Mouse (Mus musculus) thymus, adult 18-20 months (tissue): ENCODE data around the gene Srsf12.

Experiments used
- DNase-seq, 2 experiments: peaks; one replicate each; pipeline ENCODE4 v3.0.0; 2022; ENCODE audit warnings: mixed read lengths in 2 of 2

Gene Srsf12

DNA sequence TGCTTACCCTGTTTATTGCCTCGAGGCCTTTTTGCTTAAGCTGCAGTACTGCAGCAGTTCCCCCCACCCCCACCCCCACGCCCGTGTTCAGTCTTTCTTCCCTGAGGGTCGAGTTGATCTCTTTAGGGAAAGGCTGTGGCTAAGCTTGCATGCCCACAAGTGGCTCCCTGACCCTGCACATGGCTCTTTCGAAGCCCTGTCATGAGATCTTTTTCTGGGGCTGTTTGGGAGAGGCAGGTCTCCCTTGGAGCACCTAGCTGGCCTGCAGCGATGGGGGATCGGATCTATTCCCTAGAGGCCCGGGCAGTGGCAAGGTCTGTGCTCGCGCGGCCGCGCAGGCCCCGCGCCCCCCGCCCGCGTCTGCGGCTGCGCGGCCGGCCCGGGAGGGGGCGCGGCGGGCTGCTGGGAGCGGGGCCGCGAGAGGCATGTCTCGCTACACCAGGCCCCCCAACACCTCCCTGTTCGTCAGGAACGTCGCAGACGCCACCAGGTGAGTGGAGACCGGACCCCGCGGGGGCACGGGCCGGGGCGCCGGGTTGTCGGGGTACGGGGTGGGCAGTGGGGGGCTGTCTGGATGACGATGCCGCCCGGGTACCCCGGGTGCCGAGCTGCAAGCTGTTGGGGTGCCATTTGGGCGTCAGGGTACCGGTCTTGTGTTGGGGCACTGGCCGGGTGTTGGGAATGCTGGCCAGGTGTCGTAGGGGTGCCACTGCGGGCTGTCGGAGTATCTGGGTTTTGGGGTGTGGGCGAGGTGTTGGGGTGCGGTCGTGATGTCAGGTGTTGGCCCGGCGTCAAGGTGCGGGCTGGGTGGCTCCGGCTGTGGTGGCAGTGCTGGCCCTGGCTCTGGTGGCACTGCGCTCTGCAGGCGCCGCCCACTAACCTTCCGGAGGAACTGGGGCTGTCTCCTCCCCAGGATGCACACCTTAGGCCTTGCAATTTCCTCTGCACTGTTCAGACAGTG, at the start of gene Srsf12:
Gene Srsf12 (plus strand): TSS at position 111 of the 961 bp plus-strand sequence.
- peak; percentile 21 to 41 for DNase-seq

DNA sequence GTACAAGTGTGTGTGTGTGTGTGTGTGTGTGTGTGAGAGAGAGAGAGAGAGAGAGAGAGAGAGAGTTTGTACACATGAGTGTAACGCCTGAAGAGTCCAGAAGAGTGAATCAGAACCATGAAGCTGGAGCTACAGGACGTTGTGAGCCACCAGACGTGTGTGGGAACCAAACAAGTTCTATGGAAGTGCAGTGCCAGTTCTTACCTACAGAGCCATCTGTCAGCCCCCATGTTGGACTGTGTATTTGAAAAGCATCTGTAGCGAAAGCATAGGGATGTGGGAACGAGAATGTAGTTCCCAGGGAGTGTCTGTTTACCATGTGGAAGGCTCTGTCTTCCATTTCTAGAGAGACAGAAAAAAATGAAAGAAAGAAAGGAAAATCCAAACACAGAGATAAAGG, 25.3 kb upstream of the Srsf12 start:
- DNase-seq, result no peak

DNA sequence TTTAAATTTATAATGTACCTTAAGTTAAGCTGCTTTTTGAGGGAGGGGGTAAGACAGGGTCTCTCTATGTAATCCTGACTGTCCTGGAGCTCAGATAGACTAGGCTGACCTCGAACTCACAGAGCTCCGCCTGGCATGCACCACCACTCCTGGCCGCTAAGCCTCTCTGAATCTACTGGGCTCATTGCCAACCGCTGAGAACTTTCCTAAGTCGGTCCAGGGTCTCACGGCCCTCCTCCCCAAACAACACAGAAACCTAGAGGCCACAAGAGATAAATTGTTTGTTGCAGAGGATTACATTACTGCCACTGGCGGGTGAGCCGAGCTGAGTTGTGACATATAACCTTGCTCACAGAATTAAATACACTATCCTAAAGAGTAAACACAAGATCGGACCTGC, 20.6 kb upstream of the Srsf12 start:
- no peak for DNase-seq

DNA sequence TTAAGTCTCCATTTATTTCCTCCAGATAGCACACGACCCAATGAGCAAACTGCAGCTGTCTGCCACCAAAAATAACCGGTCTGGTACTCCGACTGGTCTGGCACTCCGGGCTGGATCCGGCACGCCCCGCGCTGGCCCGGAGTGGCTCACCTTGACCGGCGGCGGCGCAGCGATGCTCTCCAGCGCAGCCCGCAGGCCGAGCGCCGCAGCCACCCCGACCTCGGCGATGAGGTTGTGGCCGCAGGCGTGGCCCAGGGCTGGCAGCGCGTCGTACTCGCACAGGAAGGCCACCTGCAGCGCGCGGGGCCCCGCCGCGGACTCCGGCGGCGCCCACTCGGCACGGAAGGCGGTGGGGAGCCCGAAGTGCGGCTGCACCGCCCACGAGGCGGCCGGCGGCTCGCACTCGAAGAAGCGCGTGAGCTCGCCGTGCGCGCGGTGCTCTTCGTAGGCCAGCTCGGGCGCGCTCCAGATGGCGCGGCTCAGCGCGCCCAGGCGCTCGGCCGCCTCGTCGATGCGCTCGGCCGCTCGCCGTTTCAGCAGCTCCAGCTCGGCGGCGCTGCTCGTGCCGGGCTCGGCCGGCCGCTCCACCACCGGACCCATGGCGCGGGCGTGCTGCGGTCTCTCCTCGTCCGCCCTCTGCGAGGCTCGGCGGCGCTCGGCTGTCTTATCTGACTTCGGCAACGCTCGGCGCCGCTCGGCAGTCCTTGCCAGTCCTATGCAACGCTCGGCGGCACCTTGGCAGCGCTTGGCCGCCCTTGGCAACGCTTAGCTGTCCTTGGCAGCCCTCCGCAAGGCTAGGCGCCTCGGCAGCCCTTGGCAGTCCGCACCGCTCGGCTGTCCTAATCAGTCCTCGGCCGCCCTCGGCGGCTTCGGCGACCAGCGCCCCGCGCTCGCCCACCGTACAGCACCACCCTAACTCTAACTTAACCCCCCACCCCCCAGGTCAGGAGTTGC, 19.7 kb upstream of the Srsf12 start:
- DNase-seq, result peak; percentile 24 to 29

DNA sequence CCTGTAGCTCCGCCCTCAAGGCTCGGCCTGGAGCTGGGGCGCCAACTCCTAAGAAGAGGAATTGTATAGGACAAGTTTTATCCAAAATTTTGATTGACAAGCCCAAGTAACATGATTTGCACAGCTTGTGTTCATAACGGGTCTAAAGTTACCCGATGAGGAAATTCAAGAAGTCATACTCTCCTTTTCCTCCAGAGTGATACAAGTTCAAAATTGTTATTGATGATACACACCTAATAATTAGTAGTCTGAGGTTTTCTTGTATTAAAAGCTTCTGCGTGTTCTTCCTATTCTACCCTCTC, 19.1 kb upstream of the Srsf12 start, which contains the start of gene Pm20d2:
Gene Pm20d2 (minus strand): TSS at position 3 of the 302 bp plus-strand sequence.
- DNase-seq, result no peak

DNA sequence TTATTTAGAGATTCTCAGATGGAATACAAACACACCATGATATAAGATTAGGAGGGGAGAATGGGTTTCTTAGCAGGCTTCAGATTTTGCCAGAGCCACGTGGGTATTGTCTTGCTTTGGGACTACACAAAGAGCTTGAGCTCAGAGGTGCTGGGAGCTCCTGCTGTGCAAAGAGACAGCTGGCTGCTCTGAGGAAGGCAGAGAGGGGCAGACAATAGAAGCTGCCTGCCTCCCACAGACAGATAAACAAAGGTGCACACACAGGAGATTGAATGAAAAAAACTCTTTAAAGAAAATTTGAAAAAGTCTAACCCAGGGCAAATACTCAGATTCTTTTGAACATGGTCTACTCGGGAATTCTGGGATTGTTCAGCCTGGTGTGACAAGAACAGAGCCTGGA, 10.7 kb upstream of the Srsf12 start:
- no peak for DNase-seq

DNA sequence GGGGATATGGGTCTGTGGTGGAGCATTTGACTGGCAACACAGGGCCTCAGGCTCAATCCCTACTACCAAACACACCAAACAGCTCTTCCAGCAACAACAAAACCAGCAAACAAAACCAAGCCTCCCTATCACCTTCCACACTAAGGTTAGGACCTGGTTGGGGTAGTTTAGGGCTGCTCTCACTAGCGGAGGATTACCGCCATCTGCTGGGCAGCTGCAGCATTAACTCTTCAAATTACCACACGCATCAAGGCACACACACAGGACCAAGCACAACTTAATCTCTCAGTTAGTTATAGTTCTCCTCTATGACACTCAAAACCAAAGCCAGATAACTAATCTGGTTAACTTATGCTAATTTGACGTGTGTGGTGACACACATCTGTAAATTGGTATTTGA, 4.1 kb upstream of the Srsf12 start:
- DNase-seq, result peak in 1 of 2 experiments; percentile 10

DNA sequence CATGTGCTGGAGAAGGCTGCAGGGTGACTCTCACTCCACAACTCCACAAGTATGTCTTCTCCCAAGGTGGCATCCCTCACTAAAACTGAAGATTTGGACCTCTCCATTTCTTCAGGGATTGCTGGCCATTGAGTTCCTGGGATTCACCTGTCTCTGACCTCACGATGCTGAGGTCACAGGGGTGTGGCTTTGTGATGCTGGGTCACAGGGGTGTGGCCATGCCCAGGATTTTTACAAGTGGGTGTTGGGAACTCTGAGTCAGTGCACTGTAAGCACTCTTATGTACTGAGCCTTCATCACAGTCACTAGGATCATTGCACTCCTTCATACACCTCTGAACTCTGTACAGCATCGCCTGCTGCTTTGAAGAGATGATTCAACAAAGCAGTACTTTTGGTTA, 1.2 kb upstream of the Srsf12 start:
- no peak for DNase-seq

DNA sequence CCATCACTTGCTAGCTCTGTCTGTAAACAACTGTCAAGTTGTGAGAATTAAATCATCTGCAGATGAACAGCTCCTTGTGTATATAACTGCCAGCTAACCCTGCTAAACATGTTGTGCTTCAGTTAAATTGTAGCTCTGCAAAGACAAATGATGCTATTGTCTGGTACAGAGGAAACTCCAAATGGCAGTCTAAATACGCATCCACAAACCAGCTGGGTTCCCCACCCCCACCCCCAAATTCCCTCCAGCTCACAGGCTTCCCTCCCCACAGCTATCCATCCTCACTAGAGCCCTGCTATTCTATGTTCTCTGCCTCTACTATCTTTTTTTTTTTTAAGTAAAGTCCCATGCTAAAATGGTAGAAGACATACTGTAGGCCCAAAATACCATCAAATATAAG, 13.1 kb downstream of the Srsf12 start:
- no peak for DNase-seq

DNA sequence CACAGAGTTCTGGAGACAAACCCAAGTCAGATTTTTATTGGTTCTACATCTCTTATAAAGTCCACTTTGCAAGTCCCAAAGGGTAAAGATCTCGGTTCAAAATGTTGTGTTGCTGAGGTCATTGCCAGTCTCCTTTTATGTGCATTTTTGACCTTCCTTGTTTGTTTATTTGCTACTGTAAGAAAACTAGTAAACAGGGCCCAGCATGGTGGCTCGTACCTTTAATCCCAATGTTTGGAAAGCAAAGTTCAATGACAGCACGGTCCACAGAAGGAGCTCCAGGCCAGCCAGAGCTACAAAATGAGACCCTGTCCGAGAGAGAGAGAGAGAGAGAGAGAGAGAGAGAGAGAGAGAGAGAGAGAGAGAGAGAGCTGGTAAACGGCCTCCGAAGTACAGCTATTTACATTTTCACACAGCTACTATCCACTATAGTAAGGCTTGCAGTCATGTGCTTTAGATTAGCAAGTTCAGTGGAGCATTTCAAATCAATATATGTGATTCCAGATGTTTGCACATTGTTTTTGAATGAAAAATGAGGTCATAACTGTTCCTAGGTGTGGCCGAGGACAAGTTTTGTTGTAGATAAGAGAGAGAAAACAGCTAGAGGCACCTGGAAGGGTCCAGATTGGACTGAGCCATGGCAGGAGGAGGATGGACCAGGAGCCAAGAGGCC, 15.3 kb downstream of the Srsf12 start:
- DNase-seq, result no peak

DNA sequence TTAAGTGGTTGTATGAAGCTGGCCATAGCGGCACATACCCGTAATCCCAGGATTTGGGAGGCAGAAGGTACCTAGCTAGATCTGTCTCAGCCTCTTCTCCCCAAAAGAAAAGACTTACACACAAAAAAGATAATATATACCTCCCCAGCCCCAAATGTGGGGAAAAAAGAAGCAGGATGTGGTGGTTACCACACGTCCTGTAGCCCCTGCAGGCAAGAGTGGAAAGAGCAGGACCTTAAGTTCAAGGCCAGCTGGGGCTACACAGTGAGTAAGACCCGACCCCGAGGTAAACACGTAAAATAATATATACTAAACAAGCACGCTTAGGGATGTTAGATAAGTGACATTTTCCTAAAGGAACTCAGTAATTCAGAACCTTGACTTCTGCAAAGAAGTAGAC, 18.4 kb downstream of the Srsf12 start:
- no peak for DNase-seq

DNA sequence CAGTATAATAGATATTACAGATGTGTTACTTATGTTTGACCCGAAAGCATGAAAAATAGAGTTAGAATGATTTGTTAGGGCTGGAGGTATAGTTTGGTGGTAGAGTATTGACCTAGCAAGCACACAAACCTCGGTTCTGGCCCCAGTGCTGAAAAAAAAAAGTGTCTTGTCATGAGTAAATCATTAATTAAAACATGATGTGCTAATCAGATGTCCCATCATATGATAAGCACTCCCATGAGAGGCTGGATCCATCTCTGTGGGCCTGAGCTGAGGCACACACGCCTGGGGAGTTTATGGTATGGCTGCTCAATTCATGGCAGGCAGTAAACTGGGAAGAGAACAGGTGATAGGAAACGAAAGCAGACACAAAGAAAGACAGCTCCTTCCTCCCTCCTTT, 20.8 kb downstream of the Srsf12 start:
- DNase-seq, result no peak

DNA sequence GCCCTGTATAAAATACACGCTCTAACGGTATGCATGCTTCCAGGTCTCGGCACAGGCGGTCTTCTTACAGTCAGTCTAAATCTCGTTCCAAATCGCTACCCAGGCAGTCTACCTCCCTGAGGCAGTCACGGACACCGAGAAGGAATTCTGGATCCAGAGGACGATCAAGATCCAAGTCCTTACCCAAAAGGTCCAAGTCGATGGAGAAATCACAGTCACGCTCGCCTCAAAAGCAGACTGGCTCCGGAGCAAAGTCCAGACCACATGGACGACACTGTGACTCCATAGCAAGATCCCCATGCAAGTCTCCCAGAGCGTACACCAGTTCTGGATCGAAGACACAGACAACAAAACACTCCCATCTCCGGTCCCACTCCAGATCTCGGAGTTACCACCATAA, 22.1 kb downstream of the Srsf12 start:
- DNase-seq, result no peak

DNA sequence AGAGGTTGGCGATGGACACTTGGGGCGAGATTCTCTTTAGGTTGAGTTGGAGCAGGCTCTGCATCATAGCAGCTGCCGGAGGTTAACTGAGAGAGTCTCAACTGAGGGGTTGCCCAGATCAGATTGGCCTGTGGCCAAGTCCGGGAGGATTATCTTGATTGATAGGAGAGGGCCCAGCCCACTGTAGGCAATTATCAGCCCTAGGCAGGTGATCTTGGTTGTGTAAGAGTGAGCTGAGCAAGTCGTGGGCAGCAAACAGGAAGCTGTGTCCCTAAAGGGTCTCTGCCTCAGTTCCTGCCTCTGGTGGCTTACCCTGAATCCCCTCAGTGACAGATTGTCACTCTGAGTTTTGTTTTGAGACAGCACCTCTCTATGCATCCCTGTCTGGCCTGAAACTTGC, 33.7 kb downstream of the Srsf12 start:
- DNase-seq, result no peak

DNA sequence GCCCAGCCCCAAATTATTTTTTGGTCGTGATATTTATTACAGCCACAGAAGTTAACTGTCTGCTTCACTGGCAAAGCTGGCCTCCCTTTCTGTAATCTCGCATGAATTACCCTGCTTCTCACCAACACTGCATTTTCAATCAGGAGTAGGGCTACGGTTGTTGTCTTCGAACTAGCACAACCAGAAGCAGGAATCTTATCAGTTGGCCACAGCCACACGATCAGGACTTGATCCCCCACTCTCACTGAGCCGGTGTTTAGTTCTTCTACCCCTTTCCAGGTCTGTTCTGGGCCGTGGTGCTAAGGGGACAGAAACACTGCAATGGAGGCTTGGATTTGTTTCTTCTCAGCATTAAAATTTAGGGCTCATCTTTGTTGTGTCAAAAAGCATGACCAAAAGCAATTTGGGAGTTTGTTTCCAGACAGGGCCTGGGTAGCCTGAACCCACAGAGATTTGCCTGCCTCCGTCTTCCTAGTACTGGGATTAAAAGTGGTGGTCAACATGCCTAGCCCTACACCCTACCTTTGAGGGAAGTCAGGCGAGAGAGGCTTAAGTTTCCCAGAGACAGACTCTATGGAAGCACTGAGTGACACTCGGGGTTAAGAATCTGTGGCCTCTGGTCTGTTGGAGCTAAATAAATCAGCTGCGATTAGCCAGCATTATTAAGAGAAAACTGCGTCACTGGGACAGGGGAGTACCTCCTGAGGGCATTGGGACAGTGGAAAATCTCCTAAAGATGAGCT, 34.4 kb downstream of the Srsf12 start:
- DNase-seq, result no peak

DNA sequence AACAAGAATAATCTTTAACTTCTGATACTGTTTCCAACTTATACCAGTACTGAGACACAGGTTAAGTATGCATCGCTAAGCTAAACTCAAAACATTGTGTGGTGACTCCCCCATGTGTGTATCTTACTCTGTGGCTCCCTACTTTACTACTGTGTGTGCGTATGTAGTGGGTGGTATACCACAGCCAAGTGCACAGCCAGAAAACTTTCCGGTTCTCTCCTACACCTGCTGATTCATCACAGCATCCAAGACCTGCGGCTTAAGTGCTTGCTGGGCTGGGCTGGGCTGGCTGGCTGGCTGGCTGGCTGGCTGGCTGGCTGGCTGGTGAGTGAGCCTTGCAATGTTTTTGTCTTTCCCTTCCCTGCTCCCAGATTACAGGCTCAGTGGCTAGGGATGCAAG, 35.1 kb downstream of the Srsf12 start:
- no peak for DNase-seq

DNA sequence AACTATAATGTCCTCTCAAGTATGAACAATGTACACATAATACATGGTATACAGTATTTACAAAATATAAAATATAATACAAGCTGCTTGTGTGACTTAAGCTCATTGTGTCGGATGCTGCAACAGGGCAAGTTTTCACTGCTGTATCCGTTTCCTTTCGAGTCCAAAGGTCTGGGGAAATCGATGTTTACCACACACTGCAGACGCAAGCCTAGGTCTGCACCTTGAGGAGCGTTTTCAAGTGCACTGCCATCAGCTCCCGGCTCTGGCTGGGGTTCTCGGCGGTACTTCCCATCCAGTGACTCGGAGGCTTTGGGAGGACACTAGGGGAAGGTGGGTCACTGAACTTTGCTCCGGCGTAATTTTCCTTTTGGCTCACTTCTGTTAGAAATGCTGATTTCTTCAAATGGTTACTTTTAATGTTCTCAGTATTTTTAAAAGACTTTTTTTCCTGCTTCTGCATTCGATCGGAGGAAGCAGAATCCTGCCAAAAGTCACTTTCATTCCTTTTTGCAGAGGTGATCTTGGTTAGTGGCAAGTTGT, 37.1 kb downstream of the Srsf12 start:
- peak in 1 of 2 experiments; percentile 18 for DNase-seq

DNA sequence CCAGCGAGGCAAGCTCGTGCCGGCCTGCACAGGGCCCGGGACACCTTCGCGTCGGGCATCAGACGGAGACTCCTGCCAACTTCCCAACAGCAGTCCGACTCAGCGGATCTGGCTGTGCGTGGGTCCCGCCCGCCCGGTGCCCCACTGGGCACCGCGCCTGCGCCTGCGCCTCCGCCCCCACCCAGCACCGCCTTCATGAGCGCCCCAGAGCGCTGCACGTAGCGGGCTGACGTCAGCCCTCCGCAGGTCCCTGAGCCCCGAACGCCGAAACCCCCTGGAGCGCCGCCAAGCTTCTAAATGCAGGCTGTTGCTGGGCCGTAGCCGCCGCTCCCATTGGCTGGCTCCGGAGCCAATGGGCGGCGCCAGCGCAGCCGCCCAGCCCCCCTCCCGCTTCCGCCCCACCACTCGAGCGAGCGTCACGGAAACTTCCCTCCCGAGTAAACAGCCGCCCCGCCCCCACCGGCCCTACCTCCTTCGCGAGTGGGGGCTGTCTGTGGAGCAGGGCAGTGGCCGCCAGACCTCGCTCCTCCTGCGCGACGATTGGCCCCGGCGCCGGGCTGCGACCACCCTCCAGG, 38.8 kb downstream of the Srsf12 start:
- peak; percentile 98 for DNase-seq

DNA sequence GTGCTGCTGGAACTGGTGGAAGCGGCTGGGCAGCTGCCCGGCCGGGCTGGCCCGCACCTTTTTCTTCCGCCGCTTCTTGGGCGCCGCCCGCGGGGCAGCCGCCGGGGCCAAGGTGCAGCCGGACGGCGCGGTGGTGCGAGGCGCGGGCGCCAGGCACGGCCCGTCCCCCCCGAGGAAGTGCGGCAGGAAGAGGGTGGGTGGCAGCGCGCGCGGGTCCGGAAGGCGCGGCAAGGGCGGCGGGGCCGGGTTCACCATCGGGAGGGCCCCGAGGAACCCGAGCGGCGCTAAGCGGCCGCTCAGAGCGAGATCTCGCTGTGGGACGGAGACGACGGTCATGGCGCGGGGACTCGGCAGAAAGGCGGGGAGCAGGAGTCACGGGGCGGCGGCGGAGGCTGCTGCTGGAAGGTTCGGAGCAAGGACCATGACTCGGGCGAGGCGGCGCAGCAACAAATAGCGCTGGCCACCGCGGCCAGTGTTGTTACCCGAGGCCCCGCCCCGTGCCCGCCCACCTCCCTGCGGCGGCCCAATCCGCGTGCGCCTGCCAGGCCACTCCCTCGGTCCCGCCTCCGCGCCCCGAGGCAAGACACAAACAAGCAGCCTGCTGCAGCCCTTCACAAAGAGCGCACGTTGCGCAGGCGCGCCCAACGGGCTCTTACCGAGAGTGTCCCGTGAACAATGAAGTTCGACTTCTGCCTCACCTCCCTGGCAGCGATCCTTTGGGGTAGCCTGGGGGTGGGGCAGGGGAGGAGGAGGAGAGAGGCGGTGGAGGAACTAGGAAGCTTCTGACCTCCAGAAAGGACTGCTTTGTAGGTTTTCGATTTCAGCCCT, 39.5 kb downstream of the Srsf12 start:
- DNase-seq, result peak; percentile 99

DNA sequence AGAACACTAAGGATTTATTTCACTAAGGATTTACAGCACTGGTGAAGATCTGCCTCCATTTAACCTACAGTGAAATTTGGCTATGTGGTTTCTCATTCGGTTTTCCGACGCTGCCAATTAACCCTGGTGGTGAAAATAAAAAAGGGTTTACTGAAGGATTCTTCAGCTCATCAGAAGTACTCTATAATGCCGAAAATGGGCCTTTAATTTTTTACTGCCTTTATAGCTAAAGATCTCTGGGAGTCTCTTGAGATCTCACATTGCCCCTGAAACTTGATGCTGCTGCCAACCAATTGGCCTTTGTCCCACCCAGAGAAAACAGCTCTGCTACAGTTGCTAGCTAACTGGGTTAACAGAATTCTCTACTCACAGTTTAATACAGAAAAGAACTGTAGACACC, 40.1 kb downstream of the Srsf12 start:
- peak in 1 of 2 experiments; percentile 15 for DNase-seq
